Mouse (Mus musculus): ENCODE measurements around the gene Scube1.

- TF ChIP-seq GATA1 (IDR thresholded peaks at IDR 0.05; ENCODE audit: low read length) (no peak), TAL1 (IDR thresholded peaks at IDR 0.05; ENCODE audit: low read length) (no peak)
Measured at GRCm38 (mm10) chr15:83765388-83766029, 40.7 kb upstream of the Scube1 start.

Measured in erythroblast, embryonic 14.5 days (primary cell).